Mouse (Mus musculus): ENCODE results near the gene Pkp4.

DNA sequence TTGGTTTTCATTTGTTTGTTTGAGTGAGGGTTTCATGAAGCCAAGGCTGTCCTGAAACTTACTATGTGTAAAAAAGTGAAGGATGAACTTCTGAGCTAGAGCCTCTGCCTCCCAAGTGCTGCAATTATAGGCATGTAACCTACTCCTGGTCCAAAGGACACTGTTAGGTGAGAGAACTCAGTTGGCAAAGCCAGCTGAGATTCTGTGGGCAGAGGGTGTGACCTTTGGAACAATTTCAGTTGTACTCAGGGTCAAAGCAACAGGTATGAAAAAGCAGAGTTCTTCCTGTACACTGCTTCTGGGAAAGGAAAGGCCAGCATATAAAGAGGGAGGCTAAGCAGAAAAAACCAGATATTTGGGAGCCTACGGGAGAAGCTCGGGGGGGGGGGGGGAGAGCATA is 2.5 kb upstream of the Pkp4 start:
- TF ChIP-seq POLR2A (IDR thresholded peaks at IDR 0.05; ENCODE audit: control insufficient read depth in 1 of 2, insufficient read depth in 1 of 2, low read depth in 1 of 2, low read length in 2 of 2, poor library complexity in 1 of 2) (no peak), GATA1 (IDR thresholded peaks at IDR 0.05; ENCODE audit: low read depth, low read length) (no peak), MAX (IDR thresholded peaks at IDR 0.05; ENCODE audit: low read length) (no peak)
